Mouse (Mus musculus) MEL (cell line): ENCODE results near the gene Gp2. TPM values are rescaled to one million over a fixed set of nuclear protein-coding genes. Genes with fewer than 3 reads are reported as not detected.

Experiments
- DNase-seq: peaks from one replicate; pipeline ENCODE4 v3.0.0; 2011; ENCODE audit warnings: low read depth, low spot score
- H3K27ac ChIP-seq: 2 replicates; pipeline ENCODE4 v1.5.1; 2012; ENCODE audit warnings: low read depth, mild to moderate bottlenecking, control low read depth, low read length, moderate library complexity; ENCODE audit not compliant: control insufficient read depth
- H3K27me3 ChIP-seq, 2 experiments: fragments of 150-350 bp in 1 of 2; sonication (generic) in 1 of 2; 2 replicates each; pipeline ENCODE4 v1.6.1; 2012; ENCODE audit warnings: low read length in 2 of 2, mild to moderate bottlenecking in 2 of 2, improper control_type of control experiment in 1 of 2, moderate library complexity in 1 of 2; ENCODE audit not compliant: insufficient read depth in 2 of 2, control insufficient read depth in 1 of 2
- H3K36me3 ChIP-seq, 2 experiments: 2 replicates each; pipeline ENCODE4 v1.6.1; 2012 to 2014; ENCODE audit warnings: low read length in 2 of 2, improper control_type of control experiment in 1 of 2, inconsistent platforms in 1 of 2, mild to moderate bottlenecking in 1 of 2; ENCODE audit not compliant: insufficient read depth in 2 of 2, control insufficient read depth in 1 of 2
- H3K4me1 ChIP-seq, 2 experiments: fragments of 150-350 bp in 1 of 2; sonication (generic) in 1 of 2; 2 replicates each; pipeline ENCODE4 v1.6.1; 2012; ENCODE audit warnings: low read length in 2 of 2, improper control_type of control experiment in 1 of 2, mild to moderate bottlenecking in 1 of 2; ENCODE audit not compliant: insufficient read depth in 2 of 2, control insufficient read depth in 1 of 2
- H3K4me3 ChIP-seq, 2 experiments: fragments of 150-350 bp in 1 of 2; sonication (generic) in 1 of 2; 2 replicates each; pipeline ENCODE4 v1.5.1; 2012; ENCODE audit warnings: low read depth in 2 of 2, low read length in 2 of 2, mild to moderate bottlenecking in 2 of 2, moderate library complexity in 2 of 2, control low read depth in 1 of 2, improper control_type of control experiment in 1 of 2; ENCODE audit not compliant: control insufficient read depth in 1 of 2, insufficient read depth in 1 of 2
- H3K79me2 ChIP-seq: 2 replicates; pipeline ENCODE4 v1.6.1; 2012; ENCODE audit warnings: mild to moderate bottlenecking, low read length, moderate library complexity; ENCODE audit not compliant: control insufficient read depth, poor library complexity, insufficient read depth
- H3K9ac ChIP-seq: 2 replicates; pipeline ENCODE4 v1.6.1; 2012; ENCODE audit warnings: low read depth, mild to moderate bottlenecking, control low read depth, low read length, moderate library complexity; ENCODE audit not compliant: control insufficient read depth, poor library complexity, severe bottlenecking
- H3K9me3 ChIP-seq: fragments of 150-350 bp; sonication (generic); replicated peaks from 2 replicates; pipeline ENCODE4 v1.6.1; 2012; ENCODE audit warnings: mild to moderate bottlenecking, low read length, improper control_type of control experiment, moderate library complexity; ENCODE audit not compliant: insufficient read depth
- CHD2 ChIP-seq: IDR thresholded peaks from 2 replicates; pipeline ENCODE4 v1.6.1; 2011; ENCODE audit warnings: low read length, improper control_type of control experiment
- CTCF ChIP-seq, 3 experiments: IDR thresholded peaks in 2 of 3; conservative IDR thresholded peaks in 1 of 3; 2 replicates each; pipeline ENCODE4 v1.5.1; 2011 to 2012; ENCODE audit warnings: low read length in 3 of 3, low read depth in 2 of 3, mild to moderate bottlenecking in 2 of 3, improper control_type of control experiment in 1 of 3, inconsistent platforms in 1 of 3, mixed read lengths in 1 of 3, moderate library complexity in 1 of 3; ENCODE audit not compliant: control insufficient read depth in 1 of 3, insufficient read depth in 1 of 3, poor library complexity in 1 of 3, severe bottlenecking in 1 of 3
- E2F4 ChIP-seq: IDR thresholded peaks from 2 replicates; pipeline ENCODE4 v1.6.1; 2011; ENCODE audit warnings: low read depth, low read length, improper control_type of control experiment, borderline replicate concordance
- ELF1 ChIP-seq: IDR thresholded peaks from 2 replicates; pipeline ENCODE4 v1.6.1; 2014; ENCODE audit warnings: low read depth, mild to moderate bottlenecking, inconsistent platforms, low read length, improper control_type of control experiment, moderate library complexity
- EP300 ChIP-seq, 2 experiments: IDR thresholded peaks; 2 replicates each; pipeline ENCODE4 v1.6.1; 2011; ENCODE audit warnings: improper control_type of control experiment in 2 of 2, low read length in 2 of 2, low read depth in 1 of 2, mild to moderate bottlenecking in 1 of 2
- ETS1 ChIP-seq: IDR thresholded peaks from 2 replicates; pipeline ENCODE4 v1.6.1; 2012; ENCODE audit warnings: low read depth, mild to moderate bottlenecking, inconsistent platforms, low read length, improper control_type of control experiment, moderate library complexity
- GABPA ChIP-seq: IDR thresholded peaks from 2 replicates; pipeline ENCODE4 v1.6.1; 2012; ENCODE audit warnings: low read depth, mild to moderate bottlenecking, inconsistent platforms, low read length, improper control_type of control experiment, moderate library complexity
- HCFC1 ChIP-seq: IDR thresholded peaks from 2 replicates; pipeline ENCODE4 v1.6.1; 2012; ENCODE audit warnings: low read depth, mild to moderate bottlenecking, inconsistent platforms, low read length, improper control_type of control experiment, moderate library complexity
- KAT2A ChIP-seq: conservative IDR thresholded peaks from 2 replicates; pipeline ENCODE4 v1.6.1; 2012; ENCODE audit warnings: low read depth, low read length, improper control_type of control experiment, inconsistent platforms
- MAFK ChIP-seq: IDR thresholded peaks from 2 replicates; pipeline ENCODE4 v1.6.1; 2011; ENCODE audit warnings: low read depth, mild to moderate bottlenecking, low read length, improper control_type of control experiment, borderline replicate concordance
- MAZ ChIP-seq: IDR thresholded peaks from 2 replicates; pipeline ENCODE4 v1.6.1; 2012; ENCODE audit warnings: low read depth, mild to moderate bottlenecking, inconsistent platforms, low read length, improper control_type of control experiment
- MYB ChIP-seq: IDR thresholded peaks from 2 replicates; pipeline ENCODE4 v1.6.1; 2011; ENCODE audit warnings: mild to moderate bottlenecking, low read depth, low read length, improper control_type of control experiment
- MYC ChIP-seq: IDR thresholded peaks from 2 replicates; pipeline ENCODE4 v1.6.1; 2011; ENCODE audit warnings: low read depth, mild to moderate bottlenecking, low read length, improper control_type of control experiment, moderate library complexity
- NELFE ChIP-seq: IDR thresholded peaks from 2 replicates; pipeline ENCODE4 v1.6.1; 2011; ENCODE audit warnings: low read depth, low read length, improper control_type of control experiment
- NRF1 ChIP-seq: IDR thresholded peaks from 2 replicates; pipeline ENCODE4 v1.6.1; 2014; ENCODE audit warnings: low read depth, mild to moderate bottlenecking, inconsistent platforms, low read length, improper control_type of control experiment, moderate library complexity; ENCODE audit not compliant: poor library complexity, insufficient read depth, severe bottlenecking
- POLR2A ChIP-seq, 2 experiments: IDR thresholded peaks; 2 replicates each; pipeline ENCODE4 v1.6.1; 2011 to 2012; ENCODE audit warnings: low read length in 2 of 2, mild to moderate bottlenecking in 2 of 2, control low read depth in 1 of 2, improper control_type of control experiment in 1 of 2, low read depth in 1 of 2, moderate library complexity in 1 of 2; ENCODE audit not compliant: control insufficient read depth in 1 of 2, insufficient read depth in 1 of 2, poor library complexity in 1 of 2
- POLR2AphosphoS5 ChIP-seq: IDR thresholded peaks from 2 replicates; pipeline ENCODE4 v1.6.1; 2012; ENCODE audit warnings: low read depth, borderline replicate concordance, mild to moderate bottlenecking, inconsistent platforms, low read length, moderate library complexity, mixed read lengths
- RCOR1 ChIP-seq: IDR thresholded peaks from 2 replicates; pipeline ENCODE4 v1.6.1; 2012; ENCODE audit warnings: low read depth, mild to moderate bottlenecking, inconsistent platforms, low read length, improper control_type of control experiment
- SIN3A ChIP-seq: IDR thresholded peaks from 2 replicates; pipeline ENCODE4 v1.6.1; 2012; ENCODE audit warnings: low read length, improper control_type of control experiment, inconsistent platforms
- TAL1 ChIP-seq: IDR thresholded peaks from 2 replicates; pipeline ENCODE4 v1.6.1; 2012; ENCODE audit warnings: mild to moderate bottlenecking, inconsistent platforms, low read length, moderate library complexity, mixed read lengths
- ZC3H11A ChIP-seq: IDR thresholded peaks from 2 replicates; pipeline ENCODE4 v1.6.1; 2012; ENCODE audit warnings: low read depth, mild to moderate bottlenecking, inconsistent platforms, low read length, improper control_type of control experiment
- ZKSCAN1 ChIP-seq: IDR thresholded peaks from 2 replicates; pipeline ENCODE4 v1.6.1; 2012; ENCODE audit warnings: low read depth, mild to moderate bottlenecking, inconsistent platforms, low read length, improper control_type of control experiment, moderate library complexity
- ZMIZ1 ChIP-seq: IDR thresholded peaks from 2 replicates; pipeline ENCODE4 v1.6.1; 2012; ENCODE audit warnings: low read depth, mild to moderate bottlenecking, inconsistent platforms, low read length, improper control_type of control experiment, moderate library complexity
- ZNF384 ChIP-seq: IDR thresholded peaks from 2 replicates; pipeline ENCODE4 v1.6.1; 2012; ENCODE audit warnings: low read depth, mild to moderate bottlenecking, inconsistent platforms, low read length, improper control_type of control experiment
- polyA plus RNA-seq, 2 experiments: library from polyadenylated mRNA; stranded (reverse) in 1 of 2; unstranded in 1 of 2; fragments of >175 nt in 1 of 2; fragments of >200 nt in 1 of 2; gene quantifications; 2 replicates each; pipeline versions ENCODE4 v1.2.1 to v1.2.4; 2012; ENCODE audit warnings: low replicate concordance in 2 of 2, low read depth in 1 of 2; ENCODE audit not compliant: insufficient read length in 2 of 2, insufficient read depth in 1 of 2, missing spikeins in 1 of 2
- total RNA-seq: library from RNA; depleted of rRNA; stranded (reverse); fragments of 300-350 nt; gene quantifications from 2 replicates; pipeline ENCODE4 v1.2.3, GENCODE M21; 2012

Gene Gp2
- total and polyA plus RNA-seq, 3 experiments, result not detected

GRCm38 (mm10) chr7:119486683-119487082 lies 27.6 kb upstream of the Gp2 start:
- Histone ChIP-seq H3K4me3 (no peak overlapping the region), H3K4me1 (no peaks in the 10 kb centered on the region), H3K9me3 (no peaks in the 10 kb centered on the region), H3K27ac (no peak overlapping the region), H3K36me3 (no peaks in the 10 kb centered on the region), H3K79me2 (no peaks in the 10 kb centered on the region), H3K9ac (no peak overlapping the region), H3K27me3 (no peaks in the 10 kb centered on the region)
- DNase-seq, result no peak
- TF ChIP-seq GABPA, result no peak
- no peak for TF ChIP-seq MYB
- TF ChIP-seq CTCF (IDR thresholded peaks at IDR 0.05 in 2 of 3, conservative IDR thresholded peaks at IDR 0.05 in 1 of 3; ENCODE audit: control insufficient read depth in 1 of 3, insufficient read depth in 1 of 3, low read depth in 2 of 3, low read length in 3 of 3, poor library complexity in 1 of 3, severe bottlenecking in 1 of 3), result no peak
- no peak for TF ChIP-seq KAT2A
- TF ChIP-seq SIN3A, result no peak
- no peak for TF ChIP-seq POLR2AphosphoS5
- TF ChIP-seq ETS1, result no peak
- no peak for TF ChIP-seq POLR2A (IDR thresholded peaks at IDR 0.05; ENCODE audit: control insufficient read depth in 1 of 2, insufficient read depth in 1 of 2, low read depth in 1 of 2, low read length in 2 of 2, poor library complexity in 1 of 2)
- TF ChIP-seq MAFK, result no peak
- TF ChIP-seq TAL1, result no peak

GRCm38 (mm10) chr7:119484154-119484553 lies 25.1 kb upstream of the Gp2 start:
- no peaks in the 10 kb centered on the region for H3K4me1 ChIP-seq
- H3K79me2 ChIP-seq, result no peaks in the 10 kb centered on the region
- H3K27me3 ChIP-seq, result no peaks in the 10 kb centered on the region
- no peaks in the 10 kb centered on the region for H3K36me3 ChIP-seq
- DNase-seq, result no peak
- H3K27ac ChIP-seq, result no peak overlapping the region
- no peak overlapping the region for H3K4me3 ChIP-seq
- H3K9me3 ChIP-seq, result no peaks in the 10 kb centered on the region
- no peak for TF ChIP-seq MAZ
- no peak for TF ChIP-seq ZKSCAN1
- TF ChIP-seq ELF1, result no peak
- TF ChIP-seq ZMIZ1, result no peak
- TF ChIP-seq HCFC1, result no peak
- no peak for TF ChIP-seq KAT2A
- TF ChIP-seq RCOR1, result no peak
- no peak for TF ChIP-seq ZNF384
- no peak for TF ChIP-seq MYB
- no peak for TF ChIP-seq NRF1
- no peak for TF ChIP-seq E2F4
- no peak for TF ChIP-seq ZC3H11A
- no peak for TF ChIP-seq ETS1
- no peak for TF ChIP-seq NELFE
- no peak for TF ChIP-seq CHD2
- no peak for TF ChIP-seq MYC
- no peak for TF ChIP-seq EP300 (IDR thresholded peaks at IDR 0.05; ENCODE audit: low read depth in 1 of 2, low read length in 2 of 2)
- H3K9ac ChIP-seq, result no peak overlapping the region
